In genomic region chr6:4652596-4653134, GRCm38 (mm10) we compare ENCODE assay signal across 15 mouse cellular contexts. TPM values are rescaled to one million over a fixed set of nuclear protein-coding genes. Genes with fewer than 3 reads are reported as not detected.
DNase-seq lines count a peak whose midpoint lies in the region; ATAC-seq and TF ChIP-seq lines count a peak whose summit lies in the region.
"Had no signal": no experiment of that assay in that cellular context is flagged by ENCODE, and none has a peak within 500 bp of the region (broad histone marks: within the 10 kb centered on the region; RNA-seq: fewer than 3 reads in every experiment).

No protein-coding gene starts in this region.

- H3K27me3 ChIP-seq in lung, embryonic 14.5 days (ENCODE audit: insufficient read depth, low read length), result no peaks in the 10 kb centered on the region
- peaks cover 5% of the 10 kb centered on the region for H3K27me3 ChIP-seq in Patski
- H3K27me3 ChIP-seq in forebrain, embryonic 16.5 days (replicated peaks; ENCODE audit: control insufficient read depth, insufficient read depth, low read length), result no peaks in the 10 kb centered on the region
- H3K27me3 ChIP-seq in kidney, embryonic 16.5 days (ENCODE audit: insufficient read depth, low read length), result no peaks in the 10 kb centered on the region
- H3K27me3 ChIP-seq: midbrain, embryonic 12.5 days had no signal

- no peak overlapping the region for H3K4me3 ChIP-seq in gastrocnemius, adult 2 months
- no peak overlapping the region for H3K4me3 ChIP-seq in lung, embryonic 14.5 days (ENCODE audit: low read depth, low read length)
- H3K4me3 ChIP-seq in forebrain, embryonic 16.5 days (replicated peaks; ENCODE audit: low read length), result no peak overlapping the region
- H3K4me3 ChIP-seq in kidney, embryonic 16.5 days (ENCODE audit: low read length), result no peak overlapping the region
- H3K4me3 ChIP-seq: heart, embryonic 10.5 days; hindbrain, embryonic 10.5 days; midbrain, embryonic 12.5 days had no signal

- 75% methylated on average over 8 of the region's 8 CpGs for WGBS in lung, embryonic 14.5 days
- WGBS in forebrain, embryonic 16.5 days, result 73% methylated on average over 8 of the region's 8 CpGs
- WGBS in kidney, embryonic 16.5 days, result 76% methylated on average over 8 of the region's 8 CpGs

- no peaks in the 10 kb centered on the region for H3K36me3 ChIP-seq in lung, embryonic 14.5 days (ENCODE audit: insufficient read depth)
- H3K36me3 ChIP-seq in forebrain, embryonic 16.5 days (ENCODE audit: control insufficient read depth, insufficient read depth), result no peaks in the 10 kb centered on the region
- no peaks in the 10 kb centered on the region for H3K36me3 ChIP-seq in kidney, embryonic 16.5 days (ENCODE audit: insufficient read depth, low read length)
- H3K36me3 ChIP-seq: heart, embryonic 10.5 days; hindbrain, embryonic 10.5 days; midbrain, embryonic 12.5 days had no signal

- TF ChIP-seq CTCF in gastrocnemius, adult 2 months (IDR thresholded peaks at IDR 0.05), result peak; percentile 49
- TF ChIP-seq CTCF in lung, embryonic 14.5 days (IDR thresholded peaks at IDR 0.05; ENCODE audit: low read depth), result no peak
- peak; percentile 50 for TF ChIP-seq CTCF in Patski (IDR thresholded peaks at IDR 0.05)

- DNase-seq in gastrocnemius, adult 2 months, result no peak
- DNase-seq in gastrocnemius, postnatal 14 days, result no peak
- DNase-seq in lung, embryonic 14.5 days, result peak; percentile 29
- no peak for DNase-seq in lung, postnatal 4 days
- no peak for DNase-seq in Patski (ENCODE audit: low read depth, low spot score)
- DNase-seq in yolk sac, embryonic 10.5 days (ENCODE audit: low spot score), result no peak
- DNase-seq: adrenal gland, postnatal 14 days; cerebellum, postnatal 25 days; lung, postnatal 14 days; thymus, adult 2 months had no signal

- CTCF ChIA-PET in Patski (lab: Charles Lee), result interaction anchor here (1.0 kb wide), 1 partner anchor 729 kb away, joined by 4 read pairs; no protein-coding TSS in a partner anchor

- ATAC-seq in lung, embryonic 14.5 days (ENCODE audit: insufficient read depth), result no peak
- no peak for ATAC-seq in Patski
- ATAC-seq in forebrain, embryonic 16.5 days, result peak; percentile 85
- ATAC-seq in kidney, embryonic 16.5 days (ENCODE audit: low FRiP score, low TSS enrichment), result no peak

- POLR2A ChIA-PET in Patski (lab: Charles Lee), result no interaction called here

- no peaks in the 10 kb centered on the region for H3K4me1 ChIP-seq in lung, embryonic 14.5 days (ENCODE audit: insufficient read depth)
- H3K4me1 ChIP-seq in forebrain, embryonic 16.5 days (replicated peaks; ENCODE audit: control insufficient read depth, insufficient read depth, low read length), result no peaks in the 10 kb centered on the region
- no peaks in the 10 kb centered on the region for H3K4me1 ChIP-seq in kidney, embryonic 16.5 days (ENCODE audit: insufficient read depth, low read length)
- H3K4me1 ChIP-seq: hindbrain, embryonic 10.5 days; midbrain, embryonic 12.5 days had no signal

- H3K9ac ChIP-seq in lung, embryonic 14.5 days, result no peak overlapping the region
- no peak overlapping the region for H3K9ac ChIP-seq in forebrain, embryonic 16.5 days (replicated peaks; ENCODE audit: low read depth, low read length)
- no peak overlapping the region for H3K9ac ChIP-seq in kidney, embryonic 16.5 days (replicated peaks; ENCODE audit: low read length)
- H3K9ac ChIP-seq: midbrain, embryonic 12.5 days had no signal

- no peaks in the 10 kb centered on the region for H3K9me3 ChIP-seq in lung, embryonic 14.5 days (ENCODE audit: low read depth, low read length)
- no peaks in the 10 kb centered on the region for H3K9me3 ChIP-seq in forebrain, embryonic 16.5 days (ENCODE audit: control insufficient read depth, low read length)
- no peaks in the 10 kb centered on the region; the same call in 1 of the 2 replicates for H3K9me3 ChIP-seq in kidney, embryonic 16.5 days (ENCODE audit: low read length)
- H3K9me3 ChIP-seq: midbrain, embryonic 12.5 days had no signal

- no peak overlapping the region for H3K27ac ChIP-seq in gastrocnemius, adult 2 months
- H3K27ac ChIP-seq in lung, embryonic 14.5 days (ENCODE audit: low read depth), result no peak overlapping the region
- H3K27ac ChIP-seq in forebrain, embryonic 16.5 days (ENCODE audit: low read length), result no peak overlapping the region
- H3K27ac ChIP-seq in kidney, embryonic 16.5 days (ENCODE audit: low read length), result no peak overlapping the region
- H3K27ac ChIP-seq: heart, embryonic 10.5 days; hindbrain, embryonic 10.5 days; midbrain, embryonic 12.5 days had no signal

- H3K4me2 ChIP-seq in lung, embryonic 14.5 days, result no peak overlapping the region
- no peak overlapping the region for H3K4me2 ChIP-seq in forebrain, embryonic 16.5 days (ENCODE audit: low read length)
- no peak overlapping the region for H3K4me2 ChIP-seq in kidney, embryonic 16.5 days (replicated peaks; ENCODE audit: low read depth, low read length)
- H3K4me2 ChIP-seq: midbrain, embryonic 12.5 days had no signal

- in situ Hi-C loops in Patski (cut with MboI; ENCODE audit: low pct_unique_long_range_greater_than_20kb), result loop anchor here (10.0 kb wide), 2 partner anchors 462 to 732 kb away; partner anchors contain the start of gene Asb4

- intact Hi-C loops in gastrocnemius, adult 2 months (cut with DNase I), result no loop called here
- intact Hi-C loops in gastrocnemius, postnatal 14 days (cut with DNase I; ENCODE audit: low total_unique reads), result no loop called here

RNA-seq across cellular contexts. Expression of gene Casd1, which starts 52.0 kb away (rescaled TPM):
- total RNA-seq in gastrocnemius, adult 2 months (2021), result 10 to 100 TPM; 18.6 to 20.4 TPM
- total RNA-seq in gastrocnemius, postnatal 14 days (2021), result 10 to 100 TPM; 18.3 to 18.4 TPM
- polyA plus RNA-seq in lung, embryonic 14.5 days (2014; fragmentation: Nextera tagmentation; extraction: Ambion mirVana), result 43.3 and 46.5 TPM in 2 replicates
- 38.1 TPM for polyA plus RNA-seq in Patski (2021)
- 36.8 and 41.7 TPM in 2 replicates for polyA plus RNA-seq in forebrain, embryonic 16.5 days (2015; fragmentation: Nextera tagmentation; extraction: Ambion mirVana)
- 29.7 and 30.1 TPM in 2 replicates for polyA plus RNA-seq in kidney, embryonic 16.5 days (2015; fragmentation: Nextera tagmentation; extraction: Ambion mirVana)
